Mouse (Mus musculus) frontal cortex, postnatal 10 days (tissue): ENCODE results near the gene Myh9.
A peak's percentile ranks its signal among the peaks of the same experiment; 100 is the strongest.
"Not testable (repeated sequence)": the region's sequence is repeated elsewhere in the genome, so short reads cannot be mapped to it uniquely, and the experiment has no call there.

ENCODE experiments used
- DNase-seq, 2 experiments: peaks; one replicate each; pipeline ENCODE4 v3.0.0; 2022; ENCODE audit warnings: low spot score in 2 of 2, mixed read lengths in 1 of 2

Gene Myh9

DNA sequence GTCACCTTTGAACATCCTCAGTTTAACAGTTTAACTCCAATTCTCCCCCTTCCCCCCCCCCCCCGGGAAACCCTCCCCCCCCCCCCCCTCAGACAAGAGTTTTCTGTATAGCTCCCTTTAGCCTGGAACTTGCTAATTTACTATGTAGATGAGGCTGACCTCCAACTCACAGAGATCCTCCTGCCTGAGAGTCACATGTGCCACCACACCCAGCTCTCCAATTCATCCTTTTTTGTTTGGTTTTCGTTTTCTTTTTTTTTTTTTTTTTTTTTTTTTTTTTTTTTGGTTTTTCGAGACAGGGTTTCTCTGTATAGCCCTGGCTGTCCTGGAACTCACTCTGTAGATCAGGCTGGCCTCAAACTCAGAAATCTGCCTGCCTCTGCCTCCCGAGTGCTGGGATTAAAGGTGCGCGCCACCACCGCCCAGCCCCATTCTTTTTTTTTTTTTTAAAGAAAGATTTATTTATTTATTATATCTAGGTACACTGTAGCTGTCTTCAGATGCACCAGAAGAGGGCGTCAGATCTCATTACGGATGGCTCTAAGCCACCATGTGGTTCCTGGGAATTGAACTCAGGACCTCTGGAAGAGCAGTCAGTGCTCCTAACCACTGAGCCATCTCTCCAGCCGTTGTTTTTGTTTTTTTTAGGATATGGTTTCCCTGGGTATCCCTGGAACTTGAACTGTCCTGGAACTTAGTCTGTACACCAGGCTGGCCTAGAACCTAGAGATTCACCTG, 25.4 kb upstream of the Myh9 start:
- DNase-seq, result not testable (repeated sequence)

DNA sequence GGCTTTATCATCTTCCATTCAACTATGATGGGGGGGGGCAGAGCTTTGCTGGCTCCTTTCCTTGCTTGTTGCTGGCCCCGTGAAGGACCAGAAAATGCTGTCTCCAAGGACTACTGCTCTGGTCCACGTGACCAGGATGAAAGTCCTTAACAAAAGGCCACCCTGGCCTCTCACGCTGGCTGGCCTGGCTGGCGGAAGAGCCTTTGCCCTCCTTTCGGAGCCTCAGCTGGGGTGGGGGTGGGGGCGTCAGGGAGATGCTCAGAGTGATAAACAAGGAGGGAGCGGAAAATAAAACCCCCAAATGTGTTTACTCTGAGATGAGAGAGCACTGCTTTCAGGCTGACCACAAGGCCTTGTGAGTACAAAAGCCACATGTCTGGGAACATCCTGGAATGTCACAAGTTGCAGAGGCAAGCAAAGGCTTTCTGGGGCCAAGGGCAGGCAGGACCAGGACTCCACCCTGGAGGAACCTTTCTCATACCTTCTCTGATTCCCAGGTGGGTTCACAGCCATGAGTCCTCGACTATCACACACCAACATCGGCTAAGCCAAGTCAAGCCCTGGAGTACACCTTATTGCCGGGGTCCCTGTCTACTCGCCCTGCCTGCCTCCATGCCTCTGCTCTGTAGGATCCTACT, 24.7 kb upstream of the Myh9 start:
- DNase-seq, result no peak

DNA sequence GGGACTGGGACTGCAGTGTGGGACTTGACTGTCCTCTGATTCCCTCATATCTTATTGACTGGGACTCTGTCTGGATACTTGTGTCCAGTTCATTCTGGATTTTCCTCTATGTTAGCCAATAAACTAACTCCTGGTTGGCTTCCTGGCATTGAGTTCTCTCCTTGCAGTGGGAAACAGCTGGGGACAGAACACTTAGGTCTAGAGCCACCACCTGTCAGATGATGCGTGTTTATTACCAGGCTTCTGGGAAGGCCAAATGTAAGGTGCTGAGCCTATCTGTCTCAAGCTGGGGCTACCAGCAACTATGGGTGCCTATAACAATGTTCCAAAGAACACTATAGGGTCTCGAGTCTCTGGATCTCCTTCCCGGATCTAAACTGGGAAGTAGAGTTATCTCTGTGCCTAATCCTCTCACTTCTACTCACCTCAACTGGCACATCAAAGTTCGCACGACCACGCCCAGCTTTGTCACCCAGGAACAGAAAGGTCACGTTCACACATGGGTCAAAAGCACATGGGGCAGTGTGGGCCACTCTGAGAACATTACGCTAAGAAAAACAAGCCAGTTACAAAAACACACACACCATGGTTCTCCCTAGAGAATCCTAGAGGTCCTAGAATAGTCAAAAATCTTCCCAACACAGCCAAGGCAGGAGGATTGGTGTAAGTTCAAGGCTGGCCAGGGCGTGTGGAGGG, 22.2 kb upstream of the Myh9 start:
- DNase-seq, result no peak

DNA sequence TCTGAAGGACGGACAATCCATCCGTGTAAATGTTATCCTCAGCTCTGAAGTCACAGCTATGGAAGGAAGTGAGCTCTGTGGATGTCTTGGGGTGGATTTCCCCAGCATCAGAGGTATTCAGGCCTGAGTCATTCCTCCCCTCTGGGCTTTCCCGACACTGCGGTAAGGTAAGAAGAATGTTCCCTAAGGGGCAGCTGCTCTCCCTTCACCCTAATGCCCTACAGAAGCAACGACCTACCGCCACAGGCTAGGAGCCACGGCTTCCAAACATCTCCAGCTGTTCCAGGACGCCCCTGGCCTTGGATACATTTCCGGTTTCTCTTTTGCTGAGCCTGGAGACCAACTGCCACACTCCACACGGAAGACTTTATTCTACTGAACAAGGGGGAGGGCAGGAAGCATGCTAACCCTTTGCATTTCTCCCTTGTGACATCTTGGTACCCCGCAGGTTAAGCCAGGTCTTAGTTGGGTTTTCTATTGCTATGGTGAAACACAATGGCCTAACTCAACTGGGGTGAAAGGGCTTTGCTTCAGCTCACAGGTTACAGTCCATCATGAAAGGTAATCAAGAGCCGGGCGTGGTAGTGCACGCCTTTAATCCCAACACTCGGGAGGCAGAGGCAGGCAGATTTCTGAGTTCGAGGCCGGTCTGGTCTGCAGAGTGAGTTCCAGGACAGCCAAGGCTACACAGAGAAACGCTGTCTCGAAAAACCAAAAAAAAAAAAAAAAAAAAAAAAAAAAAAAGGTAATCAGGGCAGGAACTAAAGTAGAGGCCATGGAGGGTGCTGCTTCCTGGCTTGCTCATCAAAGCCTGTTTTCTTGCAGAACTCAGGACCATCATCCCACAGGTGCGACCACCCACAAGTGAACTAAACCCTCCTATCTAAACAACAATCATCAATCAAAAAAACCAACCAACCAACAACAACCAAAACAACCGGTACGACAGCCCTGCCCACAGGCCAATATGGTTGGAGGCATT, 21.3 kb upstream of the Myh9 start:
- DNase-seq, result no peak

DNA sequence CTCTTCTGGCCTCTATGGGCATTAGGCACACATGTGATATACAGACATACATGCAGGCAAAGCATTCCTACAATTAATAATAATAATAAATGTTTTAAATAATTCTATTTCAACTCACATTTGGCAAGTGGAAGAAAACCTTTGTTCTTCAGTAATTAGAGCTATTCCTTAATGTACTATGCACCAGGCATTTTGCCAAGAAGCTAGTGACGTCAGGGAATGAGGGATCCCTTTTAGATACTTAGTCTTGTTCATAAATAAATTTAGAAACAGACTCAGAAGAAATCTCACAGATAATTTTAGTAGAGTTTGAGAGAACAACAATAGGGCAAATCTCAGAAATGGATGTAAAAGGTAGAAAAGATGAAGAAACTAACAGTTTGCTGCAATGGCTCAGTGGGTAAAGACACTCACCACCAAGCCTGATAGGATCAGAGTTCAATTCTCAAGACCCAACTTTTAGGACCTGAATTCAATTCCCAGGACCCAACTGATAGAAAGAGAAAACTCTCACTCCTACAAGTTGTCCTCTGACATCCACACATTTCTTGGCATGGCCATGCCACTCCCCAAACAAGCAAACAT, 18.2 kb upstream of the Myh9 start:
- no peak for DNase-seq

DNA sequence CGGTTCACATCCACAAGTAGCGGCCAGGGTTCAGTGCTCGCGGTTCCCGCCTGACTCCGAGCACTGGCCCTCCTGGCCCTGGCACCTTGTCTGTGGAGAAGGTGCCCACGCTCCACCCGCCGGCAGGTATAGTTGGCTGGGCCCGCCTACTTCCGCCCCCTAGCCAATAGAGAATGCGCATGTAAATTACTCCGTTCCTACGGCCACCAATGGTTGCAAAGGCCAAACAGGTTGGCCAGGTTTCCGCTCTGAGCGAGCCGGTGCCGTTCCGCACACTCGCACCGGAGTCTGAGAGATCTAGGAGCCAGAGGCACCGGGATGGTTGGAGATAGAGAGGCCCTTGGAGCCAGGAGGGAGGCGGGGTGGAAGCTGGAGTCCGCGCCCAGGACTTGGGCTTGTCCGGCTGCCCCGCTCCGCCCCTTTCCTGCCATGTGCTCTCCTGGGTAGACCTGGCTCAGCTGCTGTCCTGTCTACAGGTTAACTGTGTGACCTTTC, 15.7 kb upstream of the Myh9 start:
- peak in 1 of 2 experiments; percentile 45 for DNase-seq

DNA sequence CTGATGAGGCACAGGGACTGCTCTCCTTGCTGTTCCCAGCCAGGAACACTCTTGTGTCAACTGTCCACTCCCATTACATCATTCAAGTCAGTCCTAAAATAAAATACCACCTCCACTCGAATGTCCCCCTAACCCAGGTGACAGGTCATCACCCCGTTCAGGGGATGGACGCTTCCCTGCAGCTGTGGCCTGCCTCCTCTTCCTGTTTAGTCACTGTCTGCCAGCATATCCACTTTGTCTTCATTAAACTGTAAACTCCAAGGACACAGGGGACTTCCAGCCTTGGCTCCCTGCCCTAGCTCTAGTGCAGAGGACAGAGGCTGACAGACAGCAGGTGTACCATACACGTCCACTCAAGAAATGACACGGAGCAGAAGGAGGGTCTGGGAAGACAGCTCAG, 14.6 kb upstream of the Myh9 start:
- no peak for DNase-seq

DNA sequence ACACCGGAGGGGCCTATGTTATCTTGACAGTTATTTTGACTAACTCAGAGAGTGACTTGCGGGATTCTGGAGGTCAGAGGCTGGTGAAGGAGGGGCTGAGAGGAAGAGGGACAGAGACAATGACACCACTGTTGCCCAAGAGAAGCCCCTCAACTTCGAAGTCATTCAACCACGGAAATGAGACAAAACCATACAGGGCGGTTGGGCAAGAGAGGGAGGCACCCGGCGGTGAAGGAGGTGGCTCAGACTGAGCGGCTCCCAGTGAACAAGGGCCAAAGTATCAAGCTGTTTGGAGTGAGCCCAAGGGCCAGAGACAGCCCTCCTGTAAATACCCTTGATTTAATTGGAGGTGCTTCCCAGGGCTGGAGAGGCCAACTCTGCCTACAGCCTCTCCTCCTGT, 13.3 kb upstream of the Myh9 start:
- no peak for DNase-seq

DNA sequence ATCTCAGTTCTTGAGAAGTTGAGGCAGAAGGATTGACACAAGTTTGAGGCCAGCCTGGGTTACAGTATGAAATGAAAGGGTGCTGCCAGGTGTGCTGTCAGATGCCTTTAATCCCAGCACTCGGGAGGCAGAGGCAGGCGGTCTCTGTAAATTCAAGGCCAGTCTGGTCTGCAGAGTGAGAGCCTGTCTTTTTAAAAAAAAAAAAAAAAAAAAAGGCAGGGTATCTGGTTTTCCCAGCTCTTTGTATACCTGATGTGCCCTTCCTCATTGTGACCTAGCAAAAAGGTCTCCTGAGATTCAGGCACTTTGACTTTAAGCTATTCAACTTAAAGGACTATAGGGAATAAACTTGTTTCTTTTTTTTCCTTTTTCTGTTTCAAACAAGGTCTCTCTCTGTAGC, 10.0 kb upstream of the Myh9 start:
- no peak for DNase-seq

DNA sequence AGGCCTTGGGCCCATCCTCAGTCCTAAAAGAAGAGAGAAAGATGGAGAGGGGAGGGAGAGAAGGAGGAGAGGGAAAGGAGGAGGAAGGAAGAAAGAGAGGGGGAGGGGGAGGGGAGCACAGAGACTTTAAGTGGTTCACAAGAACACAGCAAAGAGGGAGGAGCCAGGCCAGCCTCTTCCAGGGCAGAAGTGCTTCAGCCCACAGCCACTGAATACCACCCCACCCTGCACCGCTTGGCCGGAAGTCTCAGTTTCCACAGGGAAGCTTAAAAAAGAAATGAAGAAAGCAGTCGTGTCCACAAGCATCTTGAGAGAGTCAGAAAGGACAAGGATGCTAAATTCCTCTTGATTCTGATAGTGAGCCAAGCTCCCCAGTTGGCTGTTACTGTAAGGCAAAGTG, 9.2 kb upstream of the Myh9 start:
- no peak for DNase-seq

DNA sequence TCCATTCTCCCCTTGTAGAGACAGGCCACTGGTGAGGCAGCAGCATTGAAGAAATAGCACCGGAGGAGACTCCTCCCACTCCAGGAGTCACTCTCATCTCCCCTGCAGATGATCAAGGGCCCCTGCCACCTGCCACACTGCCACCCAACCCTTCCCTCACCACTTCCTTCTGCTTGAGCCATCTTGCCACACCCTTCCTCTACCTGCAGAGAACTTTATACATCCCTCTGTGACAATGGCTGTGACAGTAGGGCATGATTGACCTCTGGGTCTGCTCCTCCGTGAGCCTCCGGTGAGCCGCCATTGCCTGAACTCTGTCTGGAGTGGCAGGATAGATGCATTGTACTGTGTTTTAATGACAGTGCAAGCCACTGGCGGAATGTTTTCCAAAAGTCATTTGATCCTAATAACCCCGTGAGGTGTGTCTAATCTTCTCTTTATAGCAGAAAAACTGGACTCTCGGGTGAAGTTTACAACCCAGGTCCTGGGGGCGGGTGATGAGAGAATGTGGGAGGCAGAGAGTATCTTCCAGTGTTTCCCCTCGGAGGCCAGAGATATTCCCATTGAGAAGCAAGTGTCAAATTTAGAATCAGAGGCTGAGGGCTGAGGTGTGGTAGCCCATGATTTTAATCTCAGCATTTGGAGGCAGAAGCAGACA, 7.7 kb upstream of the Myh9 start:
- no peak for DNase-seq

DNA sequence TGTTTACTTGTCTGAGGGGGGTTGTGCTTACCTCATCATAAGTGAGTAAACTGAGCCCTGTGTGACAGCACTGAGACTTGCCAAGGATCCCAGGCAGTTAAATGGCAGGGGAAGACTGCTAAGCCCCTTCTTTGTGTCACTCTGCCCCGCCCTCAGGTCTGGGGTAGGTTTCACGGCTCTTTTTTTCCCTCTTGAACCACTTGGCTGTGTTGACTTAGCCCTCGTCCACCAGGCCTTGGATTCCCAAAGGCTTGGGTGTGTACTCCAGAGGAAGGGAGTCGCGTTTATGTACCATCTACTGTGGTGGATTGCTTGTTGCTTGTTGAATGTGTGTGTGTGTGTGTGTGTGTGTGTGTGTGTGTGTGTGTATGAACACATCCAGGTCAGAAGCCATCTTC, 7.1 kb upstream of the Myh9 start:
- no peak for DNase-seq

DNA sequence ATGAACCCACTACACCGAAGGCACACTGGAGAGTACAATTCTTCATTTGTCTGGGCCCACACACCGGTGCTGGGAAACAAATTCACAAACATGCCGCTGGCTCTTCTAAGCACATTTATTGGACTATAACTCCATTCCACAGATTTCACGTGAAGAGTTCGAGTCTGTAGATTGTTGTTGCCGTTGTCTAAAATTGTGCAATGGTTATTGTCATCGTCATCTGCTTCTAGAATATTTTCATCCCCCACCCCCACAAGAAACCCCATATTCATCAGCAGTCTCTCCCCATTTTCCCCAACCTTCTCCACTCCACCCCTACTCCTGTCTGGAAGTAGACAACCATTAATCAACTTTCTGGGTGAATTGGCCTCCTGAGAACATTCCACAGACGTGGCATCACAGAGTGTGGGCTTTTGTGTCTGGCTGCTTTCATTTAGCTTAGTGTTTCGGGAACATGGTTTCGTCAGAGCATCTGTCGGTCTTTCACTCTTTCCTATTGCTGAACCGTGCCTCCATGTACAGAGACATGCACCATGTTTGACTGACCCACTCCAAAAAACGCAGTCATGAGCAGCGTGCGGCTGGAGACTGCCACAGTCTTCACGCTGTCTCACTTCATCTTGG, 6.6 kb upstream of the Myh9 start:
- no peak for DNase-seq

DNA sequence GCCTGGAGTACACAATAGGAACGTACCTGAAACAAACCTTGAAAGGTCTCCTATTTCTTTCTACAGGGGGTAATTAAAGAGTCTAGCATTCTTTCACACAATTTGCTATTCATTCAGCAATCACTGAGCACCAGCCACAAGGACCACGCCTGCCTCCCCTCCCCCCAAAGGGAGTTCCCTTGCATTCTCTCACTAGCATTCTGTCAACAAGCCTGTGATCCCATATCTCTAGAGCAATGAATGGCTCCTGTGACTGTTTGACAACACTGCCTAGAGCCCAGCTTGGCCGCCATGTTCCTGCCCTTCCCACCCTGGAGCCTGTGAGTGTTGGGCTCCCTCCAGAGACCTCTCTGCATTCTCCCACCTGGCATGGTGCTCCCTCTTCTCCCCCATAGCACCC, 5.9 kb upstream of the Myh9 start:
- no peak for DNase-seq

DNA sequence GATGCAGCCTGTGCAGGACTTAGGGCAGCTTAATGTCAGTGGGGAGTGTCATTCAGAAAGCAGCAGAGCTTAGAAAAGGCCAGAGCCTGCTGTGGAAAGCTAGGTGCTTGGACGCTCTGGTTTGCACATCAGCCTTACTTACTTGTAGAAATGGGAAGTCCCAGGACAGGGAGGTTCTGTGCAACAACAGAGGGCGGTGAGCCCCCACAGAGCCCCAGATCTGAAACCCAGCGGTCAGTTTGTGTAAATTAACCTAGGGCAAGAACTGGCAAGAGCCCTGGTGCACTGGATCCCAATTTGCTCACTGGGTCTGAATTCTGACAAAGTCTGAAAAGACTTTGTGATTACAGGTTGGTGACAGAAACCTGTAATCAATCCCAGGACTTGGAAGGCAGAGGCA, 5.1 kb upstream of the Myh9 start:
- DNase-seq, result no peak

DNA sequence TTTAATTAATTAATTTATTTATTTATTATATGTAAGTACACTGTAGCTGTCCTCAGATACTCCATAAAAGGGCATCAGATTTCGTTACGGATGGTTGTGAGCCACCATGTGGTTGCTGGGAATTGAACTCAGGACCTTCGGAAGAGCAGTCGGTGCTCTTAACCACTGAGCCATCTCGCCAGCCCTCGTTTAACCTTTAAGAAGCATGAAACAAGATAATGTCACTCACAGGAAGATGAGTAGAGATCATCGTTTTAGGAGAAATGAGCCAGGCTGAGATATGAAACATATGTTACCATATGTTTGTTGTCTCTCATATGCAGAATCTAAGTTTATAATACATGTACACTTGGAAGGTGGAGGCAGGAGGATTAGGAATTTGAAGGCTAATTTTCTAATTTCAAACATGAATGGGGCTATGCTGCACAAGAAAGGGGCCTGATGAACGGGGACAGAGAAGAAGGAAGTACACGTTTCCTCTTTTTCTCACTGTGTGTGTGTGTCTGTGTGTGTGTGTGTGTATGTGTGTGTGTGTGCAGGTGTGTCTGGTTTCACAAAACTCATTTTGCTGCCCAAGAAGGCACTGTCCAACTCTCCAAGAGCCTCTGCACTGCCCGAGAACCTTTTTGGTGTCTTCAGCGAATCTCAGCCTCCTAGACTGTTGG, 4.1 kb upstream of the Myh9 start:
- not testable (repeated sequence) for DNase-seq

DNA sequence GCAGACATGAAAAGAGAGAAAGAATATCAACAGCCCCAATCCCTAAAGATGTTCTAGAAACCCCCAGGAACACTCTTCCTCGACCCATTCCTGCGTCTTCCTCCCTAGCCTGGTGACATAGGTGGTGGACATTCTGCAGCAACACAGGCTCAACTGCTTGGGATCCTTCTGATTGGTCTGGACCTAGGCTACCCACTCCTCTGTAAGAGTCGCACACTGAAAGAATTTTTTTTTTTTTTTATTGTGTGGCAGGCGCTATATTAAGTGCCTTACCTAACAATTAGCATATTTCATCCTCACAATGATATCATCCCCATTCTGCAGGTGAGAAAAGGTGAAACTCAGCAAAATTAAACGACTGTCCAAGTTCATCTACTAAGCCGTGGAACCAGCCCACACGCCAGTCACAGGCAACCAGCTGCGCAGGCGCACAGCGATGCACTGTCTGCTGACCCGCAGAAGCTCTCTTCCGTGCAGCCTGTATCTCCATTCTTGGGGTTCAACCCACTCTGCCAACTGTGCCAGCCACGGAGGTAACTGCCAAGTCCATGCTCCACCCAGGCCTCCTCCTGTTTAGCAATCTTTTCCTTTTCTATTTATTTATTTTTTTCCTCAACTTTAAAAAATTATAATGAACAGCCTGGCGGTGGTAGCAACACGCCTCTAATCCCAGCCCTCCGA, 3.1 kb upstream of the Myh9 start:
- DNase-seq, result no peak

DNA sequence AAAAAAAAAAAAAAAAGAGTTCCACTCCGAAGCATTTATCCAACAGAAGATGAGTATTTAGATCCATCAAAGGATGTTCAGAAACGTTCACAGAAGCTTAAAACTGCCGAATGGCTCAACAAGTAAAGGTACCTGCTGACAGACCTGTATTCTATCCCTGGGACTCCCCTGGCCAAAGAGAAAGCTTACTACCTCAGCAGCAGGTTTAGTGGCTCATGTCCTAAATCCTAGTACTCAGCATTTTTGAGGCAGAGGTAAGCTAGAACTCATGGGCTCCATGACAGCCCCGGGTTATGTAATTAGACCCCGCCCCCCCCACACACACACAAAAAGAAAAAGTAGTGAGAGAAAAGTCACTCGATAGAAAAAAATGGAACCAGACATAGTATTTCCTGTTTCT, 2.1 kb upstream of the Myh9 start:
- DNase-seq, result no peak

DNA sequence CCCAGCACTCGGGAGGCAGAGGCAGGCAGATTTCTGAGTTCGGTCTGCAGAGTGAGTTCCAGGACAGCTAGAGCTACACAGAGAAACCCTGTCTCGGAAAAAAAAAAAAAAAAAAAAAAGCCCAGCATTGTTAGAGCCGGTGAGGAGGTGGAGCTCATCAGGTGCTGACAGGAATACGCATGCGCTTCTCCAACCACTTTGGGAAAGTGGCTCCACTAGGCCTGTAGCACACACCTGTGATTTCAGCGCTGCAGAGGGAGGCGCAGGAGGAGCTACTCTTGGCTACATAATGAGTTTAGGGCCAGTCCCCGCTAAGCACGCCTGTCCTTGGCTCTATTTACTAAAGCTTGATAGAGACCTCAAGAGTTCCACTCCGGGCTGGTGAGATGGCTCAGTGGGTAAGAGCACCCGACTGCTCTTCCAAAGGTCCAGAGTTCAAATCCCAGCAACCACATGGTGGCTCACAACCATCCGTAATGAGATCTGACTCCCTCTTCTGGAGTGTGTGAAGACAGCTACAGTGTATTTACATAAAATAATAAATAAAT, 1.6 kb upstream of the Myh9 start:
- not testable (repeated sequence) for DNase-seq
